ENCODE assay signal across 31 mouse cellular contexts in the genomic region with DNA sequence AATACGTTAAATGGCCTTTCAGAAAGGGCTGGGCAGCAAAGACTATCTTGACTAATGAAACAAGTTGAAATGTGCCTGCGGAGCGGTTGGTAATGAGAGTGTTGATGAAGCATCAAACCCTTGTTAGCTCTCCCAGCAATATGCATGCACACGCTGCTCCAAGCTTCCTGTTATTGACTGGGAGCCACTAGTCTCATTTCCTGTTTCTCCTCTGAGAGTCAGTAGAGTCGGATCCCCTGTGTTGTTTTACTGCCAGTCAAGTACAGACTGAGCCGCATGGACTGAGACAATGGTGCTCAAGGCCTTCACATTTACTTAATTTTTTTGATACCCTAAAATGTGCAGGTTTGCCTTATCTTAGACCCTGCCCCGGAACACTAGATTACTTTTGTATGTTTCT.
DNase-seq lines count a peak whose midpoint lies in the region; ATAC-seq and TF ChIP-seq lines count a peak whose summit lies in the region.
"Had no signal": no experiment of that assay in that cellular context is flagged by ENCODE, and none has a peak within 500 bp of the region (broad histone marks: within the 10 kb centered on the region; RNA-seq: fewer than 3 reads in every experiment).

No protein-coding gene starts in this region.

- no peaks in the 10 kb centered on the region for H3K9me3 ChIP-seq in heart, embryonic 15.5 days (replicated peaks)
- H3K9me3 ChIP-seq in liver, embryonic 14.5 days (ENCODE audit: control insufficient read depth, low read length): no peaks in the 10 kb centered on the region
- H3K9me3 ChIP-seq: heart, embryonic 12.5 days; hindbrain, embryonic 12.5 days; intestine, embryonic 15.5 days; limb, embryonic 12.5 days; liver, embryonic 13.5 days; lung, embryonic 15.5 days; megakaryocyte, embryonic 14.5 days; midbrain, embryonic 12.5 days; neural tube, embryonic 12.5 days had no signal

- 59% methylated on average over 7 of the region's 7 CpGs for WGBS in heart, embryonic 15.5 days
- WGBS in liver, embryonic 14.5 days (ENCODE audit: insufficient replicate concordance): 32% methylated on average over 7 of the region's 7 CpGs

- ATAC-seq in heart, embryonic 15.5 days (replicated peaks; ENCODE audit: insufficient number of reproducible peaks, insufficient read depth, low FRiP score, low read depth): no peak
- peak; percentile 18; the same call in 1 of the 2 replicates for ATAC-seq in liver, embryonic 14.5 days (ENCODE audit: insufficient read depth)
- ATAC-seq: CD4-positive, CD25-positive, alpha-beta regulatory T cell, adult 4 months; forebrain, embryonic 16.5 days; hindbrain, postnatal 0 days; intestine, embryonic 15.5 days had no signal

- H3K27ac ChIP-seq in heart, embryonic 15.5 days: peak overlapping the region; percentile 45; the same call in 1 of the 2 replicates
- H3K27ac ChIP-seq in liver, embryonic 14.5 days: no peak overlapping the region
- H3K27ac ChIP-seq: hindbrain, embryonic 12.5 days; hindbrain, postnatal 0 days; intestine, embryonic 15.5 days; limb, embryonic 12.5 days; liver, embryonic 13.5 days; lung, embryonic 15.5 days; midbrain, embryonic 12.5 days; neural tube, embryonic 12.5 days had no signal

- no peaks in the 10 kb centered on the region for H3K36me3 ChIP-seq in heart, embryonic 15.5 days
- no peaks in the 10 kb centered on the region for H3K36me3 ChIP-seq in liver, embryonic 14.5 days (replicated peaks; ENCODE audit: control insufficient read depth, insufficient read depth, low read depth)
- H3K36me3 ChIP-seq: heart, embryonic 12.5 days; hindbrain, embryonic 12.5 days; intestine, embryonic 15.5 days; limb, embryonic 12.5 days; liver, embryonic 13.5 days; lung, embryonic 15.5 days; midbrain, embryonic 12.5 days; neural tube, embryonic 12.5 days had no signal

- TF ChIP-seq CTCF in liver, embryonic 14.5 days (IDR thresholded peaks at IDR 0.05; ENCODE audit: low read depth): no peak

- no peaks in the 10 kb centered on the region for H3K4me1 ChIP-seq in heart, embryonic 15.5 days (replicated peaks)
- no peaks in the 10 kb centered on the region for H3K4me1 ChIP-seq in liver, embryonic 14.5 days (replicated peaks; ENCODE audit: control insufficient read depth in 2 of 2, insufficient read depth in 2 of 2, low read length in 1 of 2)
- H3K4me1 ChIP-seq: heart, embryonic 12.5 days; hindbrain, embryonic 12.5 days; intestine, embryonic 15.5 days; liver, embryonic 13.5 days; lung, embryonic 15.5 days; megakaryocyte, embryonic 14.5 days; midbrain, embryonic 12.5 days; neural tube, embryonic 12.5 days had no signal

- no peak overlapping the region for H3K4me3 ChIP-seq in heart, embryonic 15.5 days
- no peak overlapping the region for H3K4me3 ChIP-seq in liver, embryonic 14.5 days (ENCODE audit: insufficient read depth in 1 of 2, low read depth in 2 of 2, low read length in 2 of 2)
- H3K4me3 ChIP-seq: erythroblast, embryonic 14.5 days; heart, embryonic 12.5 days; hindbrain, embryonic 12.5 days; intestine, embryonic 15.5 days; limb, embryonic 12.5 days; liver, embryonic 13.5 days; lung, embryonic 15.5 days; megakaryocyte, embryonic 14.5 days; midbrain, embryonic 12.5 days; myocyte; neural tube, embryonic 12.5 days had no signal

- H3K4me2 ChIP-seq in heart, embryonic 15.5 days: no peak overlapping the region
- H3K4me2 ChIP-seq in liver, embryonic 14.5 days (ENCODE audit: low read depth): no peak overlapping the region
- H3K4me2 ChIP-seq: heart, embryonic 12.5 days; hindbrain, embryonic 12.5 days; intestine, embryonic 15.5 days; limb, embryonic 12.5 days; liver, embryonic 13.5 days; lung, embryonic 15.5 days; midbrain, embryonic 12.5 days; neural tube, embryonic 12.5 days had no signal

- no peak overlapping the region for H3K9ac ChIP-seq in heart, embryonic 15.5 days
- H3K9ac ChIP-seq in liver, embryonic 14.5 days (replicated peaks): no peak overlapping the region
- H3K9ac ChIP-seq: heart, embryonic 12.5 days; hindbrain, embryonic 12.5 days; intestine, embryonic 15.5 days; limb, embryonic 12.5 days; liver, embryonic 13.5 days; lung, embryonic 15.5 days; midbrain, embryonic 12.5 days; neural tube, embryonic 12.5 days had no signal

- TF ChIP-seq EP300 in liver, embryonic 14.5 days (IDR thresholded peaks at IDR 0.05; ENCODE audit: low read depth): no peak

- DNase-seq in heart, adult 9 months (ENCODE audit: low spot score in 2 of 2): no peak
- DNase-seq in liver, embryonic 14.5 days (ENCODE audit: low read depth in 3 of 3, low spot score in 3 of 3): no peak
- DNase-seq in liver: no peak
- peak; percentile 9 for DNase-seq in R1 (ENCODE audit: low read depth, low spot score)
- peak; percentile 3 for DNase-seq in lung, postnatal 14 days
- no peak for DNase-seq in thymus, postnatal 36 days
- DNase-seq: adrenal gland, postnatal 25 days; cerebellum, adult 11-12 months; cerebellum, adult 9-11 months; gastrocnemius, postnatal 10 days; heart, postnatal 14 days; kidney, adult 8-10 months; kidney, postnatal 10 days; layer of hippocampus, postnatal 36 days; liver, embryonic 13.5 days; thymus, adult 2 months; thymus, postnatal 4 days had no signal

- H3K27me3 ChIP-seq in heart, embryonic 15.5 days: no peaks in the 10 kb centered on the region
- H3K27me3 ChIP-seq in liver, embryonic 14.5 days (ENCODE audit: control insufficient read depth, insufficient read depth, low read length): no peaks in the 10 kb centered on the region
- H3K27me3 ChIP-seq: heart, embryonic 12.5 days; hindbrain, embryonic 12.5 days; intestine, embryonic 15.5 days; limb, embryonic 12.5 days; liver, embryonic 13.5 days; lung, embryonic 15.5 days; megakaryocyte, embryonic 14.5 days; midbrain, embryonic 12.5 days; neural tube, embryonic 12.5 days had no signal

Comparison
In these comparisons a context has a peak if more than half of its experiments do, and no peak if none do; other contexts are left out.
1. DNase-seq: peak in R1 (single experiment) and lung, postnatal 14 days (single experiment); none in heart, adult 9 months (0 of 2), liver, embryonic 14.5 days (0 of 3), liver (single experiment) and thymus, postnatal 36 days (0 of 2).